Mouse (Mus musculus): Measurements from ENCODE around the gene Slc39a11. TPM values are rescaled to one million over a fixed set of nuclear protein-coding genes. Genes with fewer than 3 reads are reported as not detected.

Slc39a11 gene
- polyA plus RNA-seq, 1 experiment from 2014 or later, result 26.2 TPM

DNA sequence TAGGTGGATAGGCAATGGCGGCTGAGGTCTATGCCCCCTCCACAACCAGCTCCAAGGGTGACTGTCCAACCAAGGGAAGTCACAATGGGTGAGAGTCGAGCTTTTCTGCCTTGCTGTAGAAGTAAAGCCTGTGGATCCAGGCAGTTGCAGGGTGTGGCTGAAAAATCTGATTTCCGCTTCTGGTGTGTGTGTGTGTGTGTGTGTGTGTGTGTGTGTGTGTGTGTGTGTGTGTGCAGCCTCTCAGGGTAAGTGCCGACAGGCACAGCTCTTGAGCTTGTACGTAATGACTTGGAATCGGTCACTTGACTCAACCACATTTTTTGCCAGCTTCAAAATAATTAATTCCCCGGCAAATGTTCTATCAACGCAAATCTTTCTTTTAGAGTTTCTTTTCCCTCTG lies 18.6 kb downstream of the Slc39a11 start:
- Histone ChIP-seq H3K4me2 (ENCODE audit: low read depth, low read length) (no peak overlapping the region), H3K4me1 (replicated peaks; ENCODE audit: control insufficient read depth, insufficient read depth, low read length) (0 out of 2 replicates have a peak, but pooled peaks cover 3% of the 10 kb centered on the region), H3K27ac (ENCODE audit: low read length) (no peak overlapping the region), H3K36me3 (ENCODE audit: control insufficient read depth, insufficient read depth, low read length) (no peaks in the 10 kb centered on the region), H3K9me3 (ENCODE audit: control insufficient read depth, low read length) (no peaks in the 10 kb centered on the region), H3K27me3 (ENCODE audit: control insufficient read depth, insufficient read depth, low read depth, low read length) (no peaks in the 10 kb centered on the region), H3K4me3 (ENCODE audit: low read length) (no peak overlapping the region), H3K9ac (ENCODE audit: low read length) (no peak overlapping the region)
- peak; percentile 38; the same call in 1 of the 2 replicates for ATAC-seq (ENCODE audit: low read depth)
- 51% methylated on average over 8 of the region's 8 CpGs for WGBS

DNA sequence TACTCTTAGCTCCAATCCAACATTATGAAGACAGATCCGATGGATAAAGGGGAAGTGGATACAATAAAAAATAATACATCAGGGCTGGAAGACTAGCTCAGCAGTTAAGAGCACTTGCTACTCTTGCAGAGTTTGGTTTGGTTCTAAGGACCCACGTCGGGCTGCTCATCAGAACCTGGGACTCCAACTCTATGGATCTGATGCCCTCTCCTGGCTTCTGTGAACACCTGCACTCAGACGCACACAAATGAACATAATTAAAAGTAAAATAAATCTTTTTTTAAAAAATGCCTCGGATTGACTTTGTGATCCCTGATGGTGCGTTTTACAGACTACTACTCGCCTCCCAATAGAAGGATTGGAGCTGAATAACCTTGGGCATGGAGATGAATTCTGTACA lies 19.2 kb downstream of the Slc39a11 start:
- Histone ChIP-seq H3K9ac (ENCODE audit: low read length) (no peak overlapping the region), H3K27ac (ENCODE audit: low read length) (no peak overlapping the region), H3K36me3 (ENCODE audit: control insufficient read depth, insufficient read depth, low read length) (no peaks in the 10 kb centered on the region), H3K27me3 (ENCODE audit: control insufficient read depth, insufficient read depth, low read depth, low read length) (no peaks in the 10 kb centered on the region), H3K9me3 (ENCODE audit: control insufficient read depth, low read length) (no peaks in the 10 kb centered on the region), H3K4me1 (replicated peaks; ENCODE audit: control insufficient read depth, insufficient read depth, low read length) (0 out of 2 replicates have a peak, but pooled peaks cover 3% of the 10 kb centered on the region), H3K4me3 (ENCODE audit: low read length) (no peak overlapping the region), H3K4me2 (ENCODE audit: low read depth, low read length) (no peak overlapping the region)
- ATAC-seq (ENCODE audit: low read depth), result no peak
- 51% methylated on average over 7 of the region's 7 CpGs for WGBS

DNA sequence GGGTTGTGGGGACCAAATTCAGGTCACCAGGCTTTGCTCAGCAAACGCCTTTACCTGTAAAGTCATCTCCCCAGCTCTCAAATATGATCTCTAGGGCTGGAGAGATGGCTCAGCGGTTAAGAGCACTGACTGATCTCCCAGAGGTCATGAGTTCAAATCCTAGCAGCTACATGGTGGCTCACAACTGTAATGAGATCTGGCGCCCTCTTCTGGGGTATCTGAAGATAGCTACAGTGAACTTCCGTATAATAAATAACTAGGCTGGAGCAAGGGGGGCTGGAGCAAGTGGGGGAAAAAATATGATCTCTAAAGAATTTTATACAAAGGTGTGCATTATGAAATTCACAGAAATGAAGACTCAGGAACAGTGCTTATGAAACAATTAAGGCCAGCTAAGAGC lies 22.1 kb downstream of the Slc39a11 start:
- WGBS, result 47% methylated on average over 4 of the region's 4 CpGs
- Histone ChIP-seq H3K4me2 (ENCODE audit: low read depth, low read length) (no peak overlapping the region), H3K4me3 (ENCODE audit: low read length) (no peak overlapping the region), H3K27ac (ENCODE audit: low read length) (no peak overlapping the region), H3K9me3 (ENCODE audit: control insufficient read depth, low read length) (no peaks in the 10 kb centered on the region), H3K9ac (ENCODE audit: low read length) (no peak overlapping the region), H3K27me3 (ENCODE audit: control insufficient read depth, insufficient read depth, low read depth, low read length) (no peaks in the 10 kb centered on the region), H3K36me3 (ENCODE audit: control insufficient read depth, insufficient read depth, low read length) (no peaks in the 10 kb centered on the region), H3K4me1 (replicated peaks; ENCODE audit: control insufficient read depth, insufficient read depth, low read length) (0 out of 2 replicates have a peak, but pooled peaks cover 3% of the 10 kb centered on the region)
- ATAC-seq (ENCODE audit: low read depth), result no peak

DNA sequence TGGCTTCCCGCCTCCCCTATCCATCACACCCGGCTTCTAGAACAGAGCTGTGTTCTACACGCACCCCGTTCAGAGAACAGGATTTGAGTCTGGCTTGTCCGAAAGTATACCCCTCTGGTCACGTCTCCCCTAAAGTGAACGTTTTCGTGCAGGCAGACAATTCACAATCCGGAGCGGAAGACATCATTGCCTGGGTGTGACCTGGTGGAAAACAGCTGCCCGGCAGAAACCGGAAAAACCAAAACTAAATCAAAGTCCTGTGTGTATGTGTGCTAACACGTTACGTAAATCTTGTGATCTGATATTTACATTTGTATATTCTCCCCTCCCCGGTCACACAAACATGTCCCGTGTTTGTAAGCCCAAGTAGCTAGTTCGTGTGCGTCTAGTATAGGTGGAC lies 24.4 kb downstream of the Slc39a11 start:
- H3K4me2 ChIP-seq (ENCODE audit: low read depth, low read length), result no peak overlapping the region
- H3K36me3 ChIP-seq (ENCODE audit: control insufficient read depth, insufficient read depth, low read length), result no peaks in the 10 kb centered on the region
- 68% methylated on average over 18 of the region's 18 CpGs for WGBS
- no peaks in the 10 kb centered on the region for H3K9me3 ChIP-seq (ENCODE audit: control insufficient read depth, low read length)
- no peaks in the 10 kb centered on the region for H3K4me1 ChIP-seq (replicated peaks; ENCODE audit: control insufficient read depth, insufficient read depth, low read length)
- H3K27ac ChIP-seq (ENCODE audit: low read length), result no peak overlapping the region
- ATAC-seq (ENCODE audit: low read depth), result peak; percentile 78
- no peak overlapping the region for H3K4me3 ChIP-seq (ENCODE audit: low read length)
- H3K9ac ChIP-seq (ENCODE audit: low read length), result no peak overlapping the region
- H3K27me3 ChIP-seq (ENCODE audit: control insufficient read depth, insufficient read depth, low read depth, low read length), result peaks cover 7% of the 10 kb centered on the region

DNA sequence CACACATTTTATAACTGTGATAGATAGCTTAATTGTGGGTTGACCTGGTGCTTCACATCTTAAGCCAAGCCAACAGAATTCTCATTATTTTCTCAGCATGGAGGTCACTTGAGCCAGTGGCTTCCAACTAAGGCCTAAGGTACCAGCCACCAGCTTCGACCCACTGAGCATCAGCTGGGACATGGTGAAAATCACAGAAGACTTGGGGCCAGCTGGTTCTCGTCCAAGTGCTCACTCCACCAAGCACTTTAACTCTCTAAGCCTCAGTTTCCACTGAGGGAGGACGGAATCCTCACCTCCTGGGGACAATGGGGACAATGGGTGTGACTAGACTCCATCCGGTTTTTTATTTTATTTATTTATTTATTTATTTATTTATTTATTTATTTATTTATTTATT lies 27.9 kb downstream of the Slc39a11 start:
- Histone ChIP-seq H3K4me2 (ENCODE audit: low read depth, low read length) (no peak overlapping the region), H3K27me3 (ENCODE audit: control insufficient read depth, insufficient read depth, low read depth, low read length) (peaks cover 34% of the 10 kb centered on the region), H3K9me3 (ENCODE audit: control insufficient read depth, low read length) (no peaks in the 10 kb centered on the region), H3K27ac (ENCODE audit: low read length) (no peak overlapping the region), H3K4me3 (ENCODE audit: low read length) (no peak overlapping the region), H3K4me1 (replicated peaks; ENCODE audit: control insufficient read depth, insufficient read depth, low read length) (peaks cover 16% of the 10 kb centered on the region), H3K36me3 (ENCODE audit: control insufficient read depth, insufficient read depth, low read length) (no peaks in the 10 kb centered on the region), H3K9ac (ENCODE audit: low read length) (no peak overlapping the region)
- ATAC-seq (ENCODE audit: low read depth), result no peak
- 83% methylated on average over 4 of the region's 4 CpGs for WGBS

DNA sequence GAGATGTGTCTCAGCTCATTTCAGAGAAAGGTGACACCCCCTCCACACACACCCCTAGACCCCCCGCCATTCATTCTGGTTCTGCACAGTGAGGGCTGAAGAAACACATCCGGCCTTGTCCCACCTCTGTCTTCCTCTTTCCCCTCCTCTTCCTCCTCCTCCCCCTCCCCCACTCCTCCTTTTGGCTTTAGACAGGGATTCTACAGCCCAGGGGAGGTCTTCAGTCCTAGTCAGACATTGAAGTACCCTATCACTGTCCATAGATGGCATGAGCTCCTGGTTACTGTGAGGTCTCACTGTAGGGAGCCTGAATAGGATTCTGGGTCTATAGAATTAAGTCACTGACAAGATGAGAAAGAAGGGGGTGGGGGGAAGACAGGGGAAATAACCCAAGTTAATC lies 28.9 kb downstream of the Slc39a11 start:
- Histone ChIP-seq H3K36me3 (ENCODE audit: control insufficient read depth, insufficient read depth, low read length) (no peaks in the 10 kb centered on the region), H3K9ac (ENCODE audit: low read length) (no peak overlapping the region), H3K27ac (ENCODE audit: low read length) (no peak overlapping the region), H3K4me3 (ENCODE audit: low read length) (no peak overlapping the region), H3K9me3 (ENCODE audit: control insufficient read depth, low read length) (no peaks in the 10 kb centered on the region), H3K27me3 (ENCODE audit: control insufficient read depth, insufficient read depth, low read depth, low read length) (peaks cover 34% of the 10 kb centered on the region), H3K4me1 (replicated peaks; ENCODE audit: control insufficient read depth, insufficient read depth, low read length) (peaks cover 16% of the 10 kb centered on the region), H3K4me2 (ENCODE audit: low read depth, low read length) (no peak overlapping the region)
- no peak for ATAC-seq (ENCODE audit: low read depth)
- WGBS, result 59% methylated on average over 2 of the region's 2 CpGs

DNA sequence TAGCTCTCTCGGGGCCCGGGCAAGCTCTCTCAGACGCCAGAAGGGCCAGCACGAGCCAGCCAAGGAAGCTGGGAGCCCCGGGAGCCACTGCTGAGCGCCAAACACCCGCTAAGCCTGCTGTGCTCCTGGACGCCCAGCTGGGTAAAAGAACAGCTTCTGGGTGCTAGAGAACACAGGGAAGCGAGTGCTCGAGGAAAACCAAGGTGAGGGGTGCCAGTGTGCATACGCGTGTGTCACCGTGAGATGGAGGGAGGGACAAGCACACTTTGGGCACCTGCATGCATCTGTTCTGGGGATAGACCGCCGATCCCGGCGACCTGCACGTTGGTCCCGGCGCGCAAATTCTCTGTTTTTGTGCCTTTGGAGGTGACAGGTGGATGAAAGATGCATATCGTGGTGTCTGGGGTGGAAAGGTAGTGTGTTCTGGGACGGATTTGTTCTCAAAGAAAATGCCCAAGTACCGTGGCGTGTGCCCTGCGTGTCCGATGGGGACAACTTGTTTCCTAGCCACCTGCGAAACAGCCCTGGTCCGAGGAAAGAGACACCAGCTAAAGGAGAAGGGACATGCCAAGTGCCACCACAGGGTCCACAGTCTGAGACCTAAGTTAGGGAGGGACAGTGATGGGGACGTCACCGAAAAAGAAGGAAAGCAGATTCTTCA lies 30.3 kb downstream of the Slc39a11 start:
- peak overlapping the region; percentile 53 for H3K4me3 ChIP-seq (ENCODE audit: low read length)
- H3K27ac ChIP-seq (ENCODE audit: low read length), result no peak overlapping the region
- peaks cover 16% of the 10 kb centered on the region for H3K4me1 ChIP-seq (replicated peaks; ENCODE audit: control insufficient read depth, insufficient read depth, low read length)
- 3% methylated on average over 31 of the region's 31 CpGs for whole genome bisulfite sequencing
- ATAC-seq (ENCODE audit: low read depth), result no peak
- no peaks in the 10 kb centered on the region for H3K9me3 ChIP-seq (ENCODE audit: control insufficient read depth, low read length)
- H3K4me2 ChIP-seq (ENCODE audit: low read depth, low read length), result peak overlapping the region; percentile 92
- no peaks in the 10 kb centered on the region for H3K36me3 ChIP-seq (ENCODE audit: control insufficient read depth, insufficient read depth, low read length)
- H3K27me3 ChIP-seq (ENCODE audit: control insufficient read depth, insufficient read depth, low read depth, low read length), result peaks cover 34% of the 10 kb centered on the region
- peak overlapping the region; percentile 63 for H3K9ac ChIP-seq (ENCODE audit: low read length)

DNA sequence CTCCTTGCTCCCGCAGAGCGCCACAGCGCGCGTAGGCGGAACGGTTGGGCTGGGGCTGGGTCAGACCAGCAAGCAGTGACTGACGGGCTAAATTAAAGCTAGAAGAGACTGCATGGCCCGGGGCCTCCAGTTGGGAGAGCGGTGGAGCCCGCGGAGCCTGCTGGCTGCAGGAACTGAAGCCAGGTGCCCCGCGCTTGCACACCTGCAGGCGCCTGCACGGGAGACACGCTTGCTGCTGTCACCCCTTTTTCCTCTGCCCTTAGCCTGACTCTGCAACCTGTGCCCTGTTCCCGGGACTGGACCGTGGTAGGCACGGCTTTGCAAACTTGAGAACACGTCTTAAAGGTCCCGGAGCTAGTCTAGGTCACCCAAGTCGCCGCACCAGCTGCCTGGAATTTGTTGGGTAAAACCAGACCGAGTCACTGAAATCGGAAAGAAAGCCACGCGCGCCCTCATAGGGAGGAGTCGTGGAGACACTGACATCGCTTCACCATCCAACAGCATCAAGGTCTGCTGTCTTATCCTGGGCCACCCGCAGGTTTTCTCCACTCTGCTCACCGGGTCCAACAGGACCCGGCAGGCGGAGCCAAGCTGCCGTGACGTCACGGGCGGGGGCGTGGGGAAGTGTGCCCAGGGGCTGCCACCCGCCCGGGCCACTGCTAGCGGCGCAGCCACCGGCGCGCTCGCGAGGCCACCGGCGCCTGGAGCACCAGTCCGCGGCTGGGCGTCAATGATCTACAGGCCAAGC lies 31.0 kb downstream of the Slc39a11 start, which contains the start of gene Sstr2:
Gene Sstr2 (plus strand): TSS at position 671 of the 748 bp plus-strand sequence.
- peak; percentile 68 for ATAC-seq (ENCODE audit: low read depth)
- Histone ChIP-seq H3K36me3 (ENCODE audit: control insufficient read depth, insufficient read depth, low read length) (no peaks in the 10 kb centered on the region), H3K4me2 (ENCODE audit: low read depth, low read length) (peak within 1 kb of the TSS; percentile 92), H3K27me3 (ENCODE audit: control insufficient read depth, insufficient read depth, low read depth, low read length) (peaks cover 34% of the 10 kb centered on the region), H3K9ac (ENCODE audit: low read length) (peak within 1 kb of the TSS; percentile 63), H3K4me3 (ENCODE audit: low read length) (peak within 1 kb of the TSS; percentile 53), H3K27ac (ENCODE audit: low read length) (no peak within 1 kb of the TSS), H3K9me3 (ENCODE audit: control insufficient read depth, low read length) (no peaks in the 10 kb centered on the region), H3K4me1 (replicated peaks; ENCODE audit: control insufficient read depth, insufficient read depth, low read length) (peaks cover 16% of the 10 kb centered on the region)
- under 1% methylated on average over 54 of the region's 54 CpGs for WGBS

DNA sequence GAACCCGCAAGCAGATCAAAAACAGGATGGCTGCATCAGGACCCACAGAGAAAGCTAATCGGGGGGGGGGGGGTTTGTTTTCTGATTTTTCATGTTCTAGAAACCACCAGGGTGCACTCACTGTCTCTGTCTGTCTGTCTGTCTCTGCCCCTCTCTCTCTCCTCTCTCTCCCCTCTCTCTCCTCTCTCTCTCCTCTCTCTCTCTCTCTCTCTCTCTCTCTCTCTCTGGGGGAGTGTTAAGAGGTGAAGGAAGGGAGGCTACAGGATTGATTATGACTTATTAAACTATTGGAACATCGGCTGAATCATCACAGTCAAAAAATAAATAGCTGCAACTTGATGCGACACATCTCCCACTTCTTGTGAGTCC lies 31.6 kb downstream of the Slc39a11 start:
- Histone ChIP-seq H3K27ac (ENCODE audit: low read length) (no peak overlapping the region), H3K4me3 (ENCODE audit: low read length) (peak overlapping the region; percentile 53), H3K9ac (ENCODE audit: low read length) (no peak overlapping the region), H3K36me3 (ENCODE audit: control insufficient read depth, insufficient read depth, low read length) (no peaks in the 10 kb centered on the region), H3K4me1 (replicated peaks; ENCODE audit: control insufficient read depth, insufficient read depth, low read length) (peaks cover 16% of the 10 kb centered on the region), H3K4me2 (ENCODE audit: low read depth, low read length) (peak overlapping the region; percentile 92), H3K9me3 (ENCODE audit: control insufficient read depth, low read length) (no peaks in the 10 kb centered on the region), H3K27me3 (ENCODE audit: control insufficient read depth, insufficient read depth, low read depth, low read length) (peaks cover 34% of the 10 kb centered on the region)
- 23% methylated on average over 4 of the region's 4 CpGs for WGBS
- no peak for ATAC-seq (ENCODE audit: low read depth)

Data from lung, embryonic 16.5 days (tissue).